Mouse (Mus musculus) spleen, postnatal 4 days (tissue): ENCODE results near the gene Ccr9.
A peak's percentile ranks its signal among the peaks of the same experiment; 100 is the strongest.

Experiments used
- DNase-seq, 2 experiments: peaks; one replicate each; pipeline ENCODE4 v3.0.0; 2022; ENCODE audit warnings: low spot score in 2 of 2

Gene Ccr9

GRCm38 (mm10) chr9:123678327-123679105, at the start of gene Ccr9, which contains the start of gene Slc6a20a:
Gene Ccr9, plus strand, starts transcription at chr9:123678439.
Gene Slc6a20a, minus strand, starts transcription at chr9:123678885.
- peak; percentile 80 to 89 for DNase-seq

GRCm38 (mm10) chr9:123631666-123632065, 46.6 kb upstream of the Ccr9 start:
- no peak for DNase-seq

GRCm38 (mm10) chr9:123632281-123632680, 46.0 kb upstream of the Ccr9 start, which contains the start of gene Slc6a20b:
Gene Slc6a20b, minus strand, starts transcription at chr9:123632565.
- no peak for DNase-seq

- no peak for DNase-seq
Observed at GRCm38 (mm10) chr9:123632993-123633392, 45.2 kb upstream of the Ccr9 start.

GRCm38 (mm10) chr9:123636771-123637170, 41.5 kb upstream of the Ccr9 start:
- no peak for DNase-seq

GRCm38 (mm10) chr9:123638231-123638630, 40.0 kb upstream of the Ccr9 start:
- DNase-seq = no peak

- no peak for DNase-seq
Observed at GRCm38 (mm10) chr9:123638668-123639089, 39.6 kb upstream of the Ccr9 start.

- no peak for DNase-seq
Observed at GRCm38 (mm10) chr9:123640106-123640505, 38.1 kb upstream of the Ccr9 start.

- no peak for DNase-seq
Observed at GRCm38 (mm10) chr9:123649785-123650511, 28.3 kb upstream of the Ccr9 start.

GRCm38 (mm10) chr9:123651369-123651768, 26.9 kb upstream of the Ccr9 start:
- no peak for DNase-seq

GRCm38 (mm10) chr9:123657457-123657856, 20.8 kb upstream of the Ccr9 start:
- DNase-seq = peak in 1 of 2 experiments; percentile 49

- peak in 1 of 2 experiments; percentile 34 for DNase-seq
Observed at GRCm38 (mm10) chr9:123658981-123659380, 19.3 kb upstream of the Ccr9 start.

GRCm38 (mm10) chr9:123659986-123660676, 18.1 kb upstream of the Ccr9 start:
- DNase-seq = peak in 1 of 2 experiments; percentile 40

- peak; percentile 54 to 81 for DNase-seq
Observed at GRCm38 (mm10) chr9:123665645-123666044, 12.6 kb upstream of the Ccr9 start.

- no peak for DNase-seq
Observed at GRCm38 (mm10) chr9:123679198-123679597, 959 bp downstream of the Ccr9 start.

GRCm38 (mm10) chr9:123683704-123684103, 5.5 kb downstream of the Ccr9 start:
- no peak for DNase-seq

- DNase-seq = no peak
Observed at GRCm38 (mm10) chr9:123686206-123686605, 8.0 kb downstream of the Ccr9 start.

- no peak for DNase-seq
Observed at GRCm38 (mm10) chr9:123688227-123688626, 10.0 kb downstream of the Ccr9 start.

- no peak for DNase-seq
Observed at GRCm38 (mm10) chr9:123695634-123696302, 17.5 kb downstream of the Ccr9 start.

GRCm38 (mm10) chr9:123701822-123702221, 23.6 kb downstream of the Ccr9 start:
- DNase-seq = peak in 1 of 2 experiments; percentile 26

GRCm38 (mm10) chr9:123709226-123709625, 31.0 kb downstream of the Ccr9 start:
- DNase-seq = no peak

GRCm38 (mm10) chr9:123713111-123713510, 34.9 kb downstream of the Ccr9 start:
- DNase-seq = no peak
